Mouse (Mus musculus): ENCODE data around the gene Zfp985.
"Not testable (repeated sequence)": the region's sequence is repeated elsewhere in the genome, so short reads cannot be mapped to it uniquely, and the experiment has no call there.

Gene Zfp985

DNA sequence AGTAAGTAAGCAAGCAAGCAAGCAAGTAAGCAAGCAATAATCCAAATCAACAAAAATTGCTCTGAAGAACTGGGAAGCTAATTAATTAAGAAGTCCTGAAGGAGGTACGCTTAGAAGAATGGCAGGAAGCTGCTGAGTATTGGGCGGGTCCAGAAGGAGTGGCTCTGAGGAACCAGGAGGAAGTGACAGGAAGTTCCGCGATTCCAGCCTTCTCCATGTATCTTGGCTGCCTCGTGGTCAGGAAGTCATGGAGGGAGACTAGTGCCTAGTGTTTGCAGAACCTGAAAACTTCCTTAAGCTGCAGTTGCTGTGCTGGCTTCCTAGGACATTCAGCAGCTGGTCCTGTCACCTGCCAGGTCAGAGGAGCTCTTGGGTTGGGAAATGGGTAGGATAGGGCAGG, at the start of gene Zfp985:
Zfp985 (plus strand) TSS at position 207 of the 400 bp plus-strand sequence.
- DNase-seq (ENCODE audit: low read depth, low spot score), result not testable (repeated sequence)

DNA sequence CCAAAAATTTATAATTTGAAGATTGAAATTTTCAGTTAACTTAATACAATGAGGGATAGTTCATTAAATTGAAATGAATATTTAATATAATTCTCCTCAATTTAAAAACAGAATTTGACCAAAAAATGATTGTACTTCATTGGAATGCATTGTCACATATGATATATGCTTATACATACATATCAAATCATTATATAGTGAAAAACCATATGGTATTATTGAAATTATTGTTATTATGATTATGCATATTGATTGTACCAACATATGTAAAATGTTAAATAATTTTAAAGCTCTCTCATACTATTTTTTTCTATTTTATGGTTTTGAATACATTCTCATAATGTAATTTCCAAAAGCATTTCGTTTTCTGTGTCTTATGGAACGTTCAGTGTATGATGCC, 43.9 kb upstream of the Zfp985 start:
- no peak for DNase-seq (ENCODE audit: low read depth, low spot score)

DNA sequence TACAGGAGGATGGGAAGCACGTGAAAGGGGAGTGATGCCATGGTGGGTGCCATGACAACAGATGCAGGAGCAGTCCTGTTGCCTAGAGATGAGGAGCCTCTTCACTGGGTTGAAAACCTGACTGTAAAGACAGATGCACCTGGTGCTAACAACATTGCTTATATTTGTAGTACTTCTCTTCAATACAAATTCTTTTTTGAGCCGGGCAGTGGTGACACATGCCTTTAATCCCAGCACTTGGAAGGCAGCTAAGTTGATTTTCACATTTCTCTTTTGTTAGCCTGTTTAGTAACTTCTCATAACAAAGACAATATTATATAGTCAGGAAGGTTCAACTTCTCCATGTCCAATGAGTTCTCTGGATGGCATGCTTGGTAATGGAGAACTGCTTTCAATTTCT, 34.1 kb upstream of the Zfp985 start:
- no peak for DNase-seq (ENCODE audit: low read depth, low spot score)

DNA sequence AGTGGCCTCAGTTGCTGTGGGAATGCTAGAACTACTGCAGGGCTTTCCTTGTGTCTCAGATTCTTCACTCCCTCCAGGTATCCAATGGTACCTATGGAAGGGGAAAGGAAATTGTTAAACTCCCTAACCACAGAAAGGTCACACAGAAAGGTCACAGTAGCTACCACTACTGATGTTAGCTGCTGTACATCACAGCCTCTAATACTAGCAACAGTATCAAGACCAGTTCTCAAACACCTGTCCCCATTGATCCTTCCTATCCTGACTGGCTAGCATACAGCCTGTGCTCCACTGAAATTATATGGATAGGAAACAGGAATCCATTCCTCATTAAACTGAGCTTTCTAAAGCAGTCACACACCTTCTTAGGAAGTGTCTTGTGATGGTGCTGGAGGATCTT, 33.0 kb upstream of the Zfp985 start:
- no peak for DNase-seq (ENCODE audit: low read depth, low spot score)

DNA sequence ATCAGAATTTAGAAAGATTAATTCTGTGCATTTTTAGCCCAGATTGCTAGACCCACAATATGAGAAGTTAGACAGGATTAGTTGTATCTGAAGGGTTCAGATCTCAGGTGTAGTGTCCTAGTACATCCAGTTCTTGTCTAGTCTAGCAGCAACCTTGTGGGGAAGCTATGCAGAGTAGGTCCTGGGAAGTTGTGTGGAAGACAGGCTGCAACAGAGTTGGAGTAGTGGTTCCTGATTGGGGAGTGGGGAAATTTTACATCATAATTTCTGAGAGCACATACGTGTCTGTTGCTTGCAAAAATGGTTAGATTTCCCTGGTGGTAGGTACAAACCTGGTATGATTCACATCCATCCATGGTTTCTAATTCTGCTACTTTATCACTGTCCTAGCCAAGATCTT, 28.0 kb upstream of the Zfp985 start:
- no peak for DNase-seq (ENCODE audit: low read depth, low spot score)

DNA sequence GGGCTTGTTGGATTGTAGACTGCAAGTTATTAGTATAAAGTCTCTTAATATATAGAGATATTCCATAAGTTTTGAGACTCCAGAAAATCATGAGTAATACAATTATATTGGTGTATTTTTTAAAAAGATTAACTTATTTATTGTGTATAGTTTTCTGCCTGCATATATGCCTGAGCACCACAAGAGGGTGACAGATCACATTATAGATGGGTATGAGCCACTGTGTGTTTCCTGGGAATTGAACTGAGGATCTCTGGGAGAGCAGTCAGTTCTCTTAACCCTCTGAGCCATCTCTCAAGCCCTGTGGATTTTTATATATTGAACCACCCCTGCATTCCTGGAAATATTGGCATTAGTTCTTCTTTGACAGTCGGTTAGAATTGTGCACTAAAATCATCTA, 22.7 kb upstream of the Zfp985 start:
- DNase-seq (ENCODE audit: low read depth, low spot score), result no peak

DNA sequence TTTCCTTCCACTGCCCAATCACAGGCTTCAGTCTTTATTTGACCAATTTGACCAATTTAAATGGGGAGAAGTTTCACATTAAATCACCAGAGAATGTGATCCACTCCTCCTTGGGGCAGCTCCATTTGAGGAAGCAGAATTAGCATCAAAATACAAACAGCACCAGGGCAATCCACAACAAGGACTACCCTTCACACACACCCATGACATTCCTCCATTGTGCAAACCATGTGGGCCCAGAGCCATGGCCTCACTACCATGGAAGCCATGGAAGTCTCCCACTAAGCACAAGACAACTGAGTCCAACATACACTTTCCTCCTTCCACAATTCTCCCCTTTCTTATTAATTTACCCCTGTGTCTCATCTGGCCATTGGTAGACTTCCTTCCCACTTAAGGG, 17.2 kb upstream of the Zfp985 start:
- not testable (repeated sequence) for DNase-seq (ENCODE audit: low read depth, low spot score)

DNA sequence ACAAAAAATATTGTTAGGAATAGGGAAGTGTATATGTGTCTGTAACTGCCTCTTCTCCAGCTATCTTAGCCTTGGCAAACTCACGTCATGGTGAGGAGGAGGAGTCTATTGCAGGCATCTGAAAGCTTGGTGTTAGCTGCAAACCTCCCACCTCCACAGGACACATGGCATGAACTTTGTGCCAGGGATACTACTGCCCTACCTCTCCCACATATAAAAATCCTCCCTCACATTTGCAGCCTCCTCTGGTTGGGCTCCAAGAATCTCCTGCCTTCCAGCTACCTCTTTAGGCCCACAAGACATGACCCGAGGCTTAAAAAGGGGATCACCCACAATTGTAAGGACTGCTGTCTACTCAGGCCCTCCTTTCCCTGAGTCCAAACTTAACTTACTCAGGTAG, 15.4 kb upstream of the Zfp985 start:
- no peak for DNase-seq (ENCODE audit: low read depth, low spot score)

DNA sequence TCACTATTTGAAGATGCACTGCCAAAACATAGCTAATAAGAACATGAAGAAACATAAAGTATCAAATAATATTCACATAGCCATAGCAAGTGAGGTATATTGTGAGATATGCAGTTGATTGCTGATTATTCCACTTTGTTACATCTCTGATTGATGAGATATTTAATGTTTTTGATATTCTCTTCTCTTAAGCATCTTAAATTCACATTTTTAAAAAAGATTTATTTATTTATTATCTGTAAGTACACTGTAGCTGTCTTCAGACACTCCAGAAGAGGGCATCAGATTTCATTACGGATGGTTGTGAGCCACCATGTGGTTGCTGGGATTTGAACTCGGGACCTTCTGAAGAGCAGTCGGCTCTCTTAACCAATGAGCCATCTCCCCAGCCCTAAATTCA, 13.2 kb upstream of the Zfp985 start, which contains the start of gene Gm16503:
Gm16503 (plus strand) TSS at position 301 of the 400 bp plus-strand sequence.
- DNase-seq (ENCODE audit: low read depth, low spot score), result not testable (repeated sequence)

DNA sequence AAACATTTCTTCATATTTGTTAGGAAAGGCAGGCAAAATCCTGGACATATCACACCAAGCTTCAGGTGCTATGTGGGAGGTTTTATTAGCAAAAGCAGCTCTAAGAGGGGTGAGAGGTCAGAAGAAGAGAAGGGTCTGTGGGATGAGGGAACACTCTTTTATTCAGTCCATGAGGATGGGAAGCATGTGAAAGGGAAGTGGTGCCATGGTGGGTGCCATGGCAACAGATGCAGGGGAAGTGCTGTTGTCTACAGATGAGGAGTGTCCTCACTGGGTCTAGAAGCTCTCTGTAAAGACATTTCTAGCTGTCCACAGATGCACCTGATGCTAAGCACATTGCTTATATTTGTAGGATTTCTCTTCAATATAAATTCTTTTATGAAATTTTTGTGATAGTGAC, 12.0 kb upstream of the Zfp985 start:
- DNase-seq (ENCODE audit: low read depth, low spot score), result no peak

DNA sequence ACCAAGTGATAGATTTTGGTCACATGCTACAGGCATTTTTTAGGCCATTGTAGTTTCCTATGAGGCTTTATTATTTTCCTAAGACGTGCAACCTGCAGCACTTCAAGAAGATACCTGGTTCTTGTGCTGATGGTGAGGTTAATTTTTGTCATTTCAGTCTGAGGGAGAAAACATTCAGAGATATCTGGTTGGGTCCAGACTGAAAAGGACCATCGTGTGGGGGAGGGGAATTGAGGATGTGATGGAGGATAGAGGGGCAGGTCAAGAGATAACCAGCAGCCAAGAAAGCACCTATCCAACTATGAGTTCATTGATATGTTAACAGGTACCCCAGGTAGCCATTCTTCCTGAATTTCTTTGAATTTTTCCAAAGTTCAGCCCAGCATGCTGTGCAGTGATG, 1.3 kb downstream of the Zfp985 start:
- not testable (repeated sequence) for DNase-seq (ENCODE audit: low read depth, low spot score)

DNA sequence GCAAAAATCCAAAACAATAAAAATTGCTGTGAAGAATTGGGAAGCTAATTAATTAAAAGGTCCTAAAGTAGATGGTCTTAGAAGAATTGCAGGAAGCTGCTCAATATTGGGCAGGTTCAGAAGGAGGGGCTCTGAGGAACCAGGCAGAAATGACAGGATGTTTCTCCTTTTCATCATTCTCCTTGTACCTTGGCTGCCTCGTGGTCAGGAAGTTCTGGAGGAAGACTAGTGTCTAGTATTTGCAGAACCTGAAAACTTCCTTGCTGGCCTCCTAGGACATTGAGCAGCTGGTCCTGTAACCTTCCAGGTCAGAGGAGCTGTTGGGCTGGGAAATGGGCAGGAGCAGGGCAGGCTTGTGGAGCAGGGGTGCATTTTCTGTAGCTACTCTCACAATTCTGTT, 3.8 kb downstream of the Zfp985 start:
- not testable (repeated sequence) for DNase-seq (ENCODE audit: low read depth, low spot score)

DNA sequence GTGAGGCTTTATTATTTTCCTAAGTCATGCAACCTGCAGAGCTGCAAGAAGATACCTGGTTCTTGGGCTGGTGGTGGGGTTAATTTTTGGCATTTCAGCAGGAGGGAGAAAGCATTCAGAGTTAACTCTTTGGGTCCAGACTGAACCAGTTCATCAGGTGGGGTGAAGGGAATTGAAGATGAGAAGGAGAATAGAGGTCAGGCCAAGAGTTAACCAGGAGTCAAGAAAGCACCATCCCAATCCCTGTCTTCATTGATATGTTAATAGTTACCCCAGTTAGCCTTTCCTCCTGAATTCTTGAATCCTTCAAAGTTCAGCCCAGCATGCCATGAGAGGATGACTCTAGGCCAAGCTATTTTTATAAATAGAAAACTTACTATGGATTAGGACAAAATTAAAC, 4.9 kb downstream of the Zfp985 start:
- DNase-seq (ENCODE audit: low read depth, low spot score), result not testable (repeated sequence)

DNA sequence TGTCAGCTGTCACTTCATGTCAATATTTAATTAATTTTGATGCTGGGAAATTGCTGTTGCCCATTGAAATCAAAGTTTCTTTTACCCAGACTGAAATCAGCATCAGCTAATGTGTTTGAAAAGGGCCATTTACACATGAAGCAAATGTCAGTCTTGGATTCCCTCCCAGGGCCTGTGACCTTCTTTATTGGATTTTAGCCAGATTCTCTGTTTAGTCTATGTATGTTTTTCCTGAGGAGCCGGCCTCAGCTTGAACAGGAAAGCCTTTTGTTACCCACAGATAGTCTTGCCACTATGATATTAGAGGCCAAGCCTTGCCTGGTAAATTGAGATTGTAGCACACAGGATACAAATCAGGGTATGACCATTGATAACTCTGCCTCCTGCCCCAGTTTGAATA, 6.0 kb downstream of the Zfp985 start:
- not testable (repeated sequence) for DNase-seq (ENCODE audit: low read depth, low spot score)

DNA sequence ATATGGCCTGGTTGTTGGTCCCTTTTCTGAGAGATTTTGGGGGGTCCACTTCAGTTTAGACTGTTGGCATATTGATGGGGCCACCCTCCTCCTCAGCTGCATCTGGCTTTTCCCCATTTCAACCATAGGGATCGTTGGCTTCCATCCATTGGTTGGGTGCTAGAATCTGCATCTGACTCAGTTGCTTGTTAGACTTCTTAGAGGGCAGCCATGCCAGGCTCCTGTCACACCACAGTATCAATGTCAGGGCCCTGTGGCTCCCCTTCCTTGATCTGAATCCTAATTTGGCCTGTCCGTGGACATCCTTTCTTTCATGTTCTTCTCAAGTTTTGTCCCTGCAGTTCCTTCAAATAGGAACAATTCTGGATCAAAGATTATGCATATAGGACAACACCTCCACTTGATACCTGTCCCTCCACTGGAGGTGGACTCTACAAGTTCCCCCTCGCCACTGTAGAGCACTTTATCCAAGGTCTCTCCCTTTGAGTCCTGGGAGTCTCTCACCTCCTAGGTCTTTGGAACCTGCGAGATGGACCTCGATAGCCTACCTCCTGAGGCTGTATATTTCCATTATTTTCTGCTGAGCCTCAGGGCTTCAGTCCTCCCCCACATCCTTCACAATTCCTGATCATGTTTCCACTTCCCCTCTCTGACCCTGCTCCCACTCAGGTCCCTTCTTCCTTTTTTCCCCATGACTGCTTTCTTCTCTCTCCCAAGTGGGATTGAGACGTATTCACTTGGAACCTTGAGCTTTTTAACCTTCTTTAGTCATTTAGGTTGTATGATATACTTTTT, 12.5 kb downstream of the Zfp985 start:
- no peak for DNase-seq (ENCODE audit: low read depth, low spot score)

DNA sequence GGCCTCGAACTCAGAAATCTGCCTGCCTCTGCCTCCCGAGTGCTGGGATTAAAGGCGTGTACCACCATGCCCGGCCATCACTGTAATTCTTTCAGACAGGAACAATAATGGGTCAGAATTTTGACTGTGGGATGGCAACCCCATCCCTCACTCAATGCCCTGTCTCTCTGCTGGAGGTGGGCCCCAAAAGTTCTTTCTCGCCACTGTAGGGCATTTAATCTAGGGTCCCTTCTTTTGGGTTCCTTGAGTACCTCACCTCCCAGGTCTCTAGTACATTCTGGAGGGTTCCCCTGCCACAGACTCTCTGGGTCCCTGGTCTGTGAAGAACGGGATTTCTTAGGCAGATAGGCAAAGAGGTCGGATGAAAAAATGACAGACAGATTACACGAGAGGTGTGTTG, 18.1 kb downstream of the Zfp985 start:
- DNase-seq (ENCODE audit: low read depth, low spot score), result not testable (repeated sequence)

DNA sequence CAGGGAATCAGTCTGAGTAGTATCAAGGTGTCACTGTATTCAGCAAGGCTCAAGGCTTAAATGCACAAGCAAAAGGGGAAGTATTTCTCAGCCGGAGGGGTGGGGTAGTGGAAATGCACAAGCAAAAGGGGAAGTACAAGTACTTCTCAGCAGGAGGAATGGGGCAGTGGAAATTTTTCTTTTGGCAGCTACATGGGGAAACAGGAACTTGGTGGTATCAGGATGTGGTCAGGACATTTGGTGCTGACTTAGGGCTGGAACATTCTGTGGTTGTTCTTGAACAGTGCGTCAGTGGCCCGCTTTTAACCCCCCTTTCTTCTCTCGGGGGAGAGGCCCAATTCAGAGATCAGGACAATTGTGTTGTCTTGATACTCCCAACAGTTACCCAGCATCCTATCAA, 26.3 kb downstream of the Zfp985 start:
- not testable (repeated sequence) for DNase-seq (ENCODE audit: low read depth, low spot score)

DNA sequence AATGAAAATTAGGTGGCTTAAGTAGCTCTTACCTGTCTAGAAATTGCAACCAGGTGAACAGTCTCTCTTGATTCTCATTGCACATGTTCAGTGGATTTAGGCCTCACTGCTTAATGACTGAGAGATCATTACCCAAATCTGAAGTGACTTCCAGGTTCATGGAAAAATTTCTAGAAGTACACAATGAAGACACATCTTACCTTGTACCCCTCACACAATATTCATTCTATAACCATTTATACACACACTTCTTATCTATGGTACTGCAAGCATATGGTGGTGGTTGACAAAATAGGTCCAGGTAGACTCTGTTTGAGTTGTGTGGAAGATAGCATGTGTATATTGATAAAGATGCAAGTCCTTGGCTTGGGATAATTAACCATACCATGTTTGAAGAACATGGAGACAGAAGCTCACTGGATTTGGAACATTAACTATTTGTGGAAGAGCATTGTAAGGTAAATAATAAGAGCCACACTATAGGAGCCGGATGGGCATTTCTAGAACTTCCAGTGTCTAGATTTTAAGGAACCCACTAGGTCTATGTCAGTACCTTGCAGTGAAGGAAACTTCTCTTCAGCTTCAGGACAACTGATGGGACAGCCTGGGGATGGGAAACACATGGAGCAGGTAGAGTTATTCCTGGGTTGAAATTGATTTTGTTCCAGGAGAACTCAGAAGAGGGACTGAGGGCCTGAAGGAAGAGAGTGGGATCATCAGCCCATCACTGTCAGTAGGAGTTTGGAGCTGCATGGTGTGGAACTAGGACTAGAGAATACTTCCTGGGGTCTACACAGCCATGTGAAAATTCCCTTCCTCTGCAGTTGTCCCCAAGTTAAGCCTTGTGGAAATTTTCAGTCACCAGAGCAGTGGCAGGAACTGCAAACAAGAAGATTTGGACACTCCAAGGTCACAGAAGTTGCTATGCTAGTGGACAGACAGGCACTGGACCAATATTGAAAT, 33.7 kb downstream of the Zfp985 start:
- no peak for DNase-seq (ENCODE audit: low read depth, low spot score)

DNA sequence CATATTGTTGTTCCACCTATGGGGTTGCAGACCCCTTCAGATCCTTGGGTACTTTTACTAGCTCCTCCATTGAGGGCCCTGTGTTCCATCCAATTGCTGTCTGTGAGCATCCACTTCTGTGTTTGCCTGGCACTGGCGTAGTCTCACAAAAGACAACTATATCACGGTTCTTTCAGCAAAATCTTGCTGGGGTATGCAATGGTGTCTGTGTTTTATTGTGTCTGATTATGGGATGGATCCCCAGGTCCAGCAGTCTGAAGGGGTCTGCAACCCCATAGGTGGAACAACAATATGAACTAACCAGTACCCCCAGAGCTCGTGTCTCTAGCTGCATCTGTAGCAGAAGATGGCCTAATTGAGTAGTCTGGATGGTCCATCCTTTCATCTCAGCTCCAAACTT, 41.6 kb downstream of the Zfp985 start:
- not testable (repeated sequence) for DNase-seq (ENCODE audit: low read depth, low spot score)

DNA sequence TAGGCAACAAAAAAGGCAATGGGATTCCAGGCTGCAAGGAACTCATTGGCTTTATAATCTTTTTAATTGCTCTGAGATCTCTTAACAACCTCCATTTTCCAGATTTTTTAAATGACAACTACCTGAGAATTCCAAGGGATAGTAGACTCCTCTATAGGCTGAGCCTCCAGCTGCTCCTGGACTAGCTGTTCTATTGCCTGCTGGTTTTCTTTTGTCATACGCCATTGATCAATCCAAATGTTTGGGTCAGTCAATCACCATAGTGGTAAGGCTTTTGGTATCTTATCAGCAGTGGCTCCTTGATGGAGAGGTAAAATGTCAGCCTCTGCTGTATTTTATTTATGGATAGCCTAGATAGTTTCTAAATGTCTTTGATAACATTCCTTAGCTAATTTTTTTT, 44.6 kb downstream of the Zfp985 start:
- no peak for DNase-seq (ENCODE audit: low read depth, low spot score)

DNA sequence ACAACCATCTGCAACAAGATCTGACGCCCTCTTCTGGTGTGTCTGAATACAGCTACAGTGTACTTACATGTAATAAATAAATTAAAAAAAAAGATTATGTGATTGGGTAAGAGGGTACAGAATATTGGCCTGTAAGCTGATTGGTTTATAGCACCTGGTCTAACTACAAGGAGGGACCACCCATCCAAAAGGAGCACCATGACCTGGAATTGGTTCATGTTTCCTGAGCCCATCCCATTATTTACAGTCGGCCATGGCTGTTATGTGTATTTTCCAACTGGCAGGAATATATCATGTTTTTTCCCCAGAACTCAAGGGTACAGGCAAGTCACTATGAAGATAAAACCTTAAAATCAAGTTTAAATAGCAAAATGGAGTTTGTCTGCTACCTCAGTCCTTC, 45.8 kb downstream of the Zfp985 start:
- no peak for DNase-seq (ENCODE audit: low read depth, low spot score)

DNA sequence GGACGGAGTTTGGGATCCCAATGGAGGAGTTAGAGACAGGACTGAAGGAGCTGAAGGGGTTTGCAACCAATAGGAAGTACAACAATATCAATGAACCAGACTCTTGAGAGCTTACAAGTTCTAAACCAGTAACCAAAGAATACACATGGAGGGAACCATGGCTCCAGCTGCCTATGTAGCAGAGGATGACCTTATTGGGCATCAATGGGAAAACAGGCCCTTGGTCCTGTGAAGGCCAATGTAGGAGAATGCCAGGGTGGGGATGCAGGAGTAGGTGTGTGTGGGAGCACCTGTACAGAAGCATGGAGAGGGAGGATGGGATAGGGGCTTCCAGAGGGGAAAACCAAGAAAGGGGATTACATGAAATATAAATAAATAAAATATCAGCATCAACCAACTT, 48.8 kb downstream of the Zfp985 start:
- no peak for DNase-seq (ENCODE audit: low read depth, low spot score)

DNA sequence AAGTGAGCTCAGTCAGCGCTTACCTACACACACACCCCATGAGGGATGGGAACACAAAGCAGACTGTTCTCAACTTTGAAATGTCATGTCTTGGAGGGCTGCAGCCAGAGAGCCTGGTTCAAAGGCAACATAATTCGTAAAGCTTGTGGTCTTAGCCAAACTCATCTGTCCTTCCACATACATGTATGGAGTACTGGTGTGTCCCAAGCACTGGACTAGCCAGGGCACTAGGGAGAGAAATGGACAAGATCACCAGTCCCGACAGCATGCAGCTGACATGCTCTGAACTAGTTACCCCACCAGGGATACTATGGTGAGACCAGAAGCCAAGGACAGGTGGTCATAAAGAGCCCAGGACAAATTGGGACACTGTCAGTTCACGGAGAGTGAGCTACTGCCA, 50.7 kb downstream of the Zfp985 start:
- no peak for DNase-seq (ENCODE audit: low read depth, low spot score)

Measured in retina, postnatal 7 days (tissue).